Mouse (Mus musculus): ENCODE measurements at regions not wholly inside any gene's neighbourhood (a gene's known extent, or its start where the extent isn't known, plus 50 kb on each side); places are given as distances from the start of the nearest gene placed in this dataset.

- no peak overlapping the region for H3K4me2 ChIP-seq
Observed at GRCm38 (mm10) chr4:8988345-8988733, 749.5 kb upstream of the Car8 start.

GRCm38 (mm10) chr4:8987544-8988344 is 748.9 kb upstream of the Car8 start:
- H3K27me3 ChIP-seq (replicated peaks): 0 out of 2 replicates have a peak, but pooled peaks cover 5% of the 10 kb centered on the region
- no peak overlapping the region for H3K4me2 ChIP-seq
- H3K4me1 ChIP-seq: peaks cover 30% of the 10 kb centered on the region
- H3K36me3 ChIP-seq: no peaks in the 10 kb centered on the region
- WGBS: 22% methylated on average over 10 of the region's 10 CpGs
- no peaks in the 10 kb centered on the region for H3K9me3 ChIP-seq (replicated peaks)
- no peak overlapping the region for H3K4me3 ChIP-seq (replicated peaks)
- no peak overlapping the region for H3K9ac ChIP-seq (replicated peaks)
- ATAC-seq (ENCODE audit: low FRiP score): peak; percentile 27; the same call in 1 of the 2 replicates
- H3K27ac ChIP-seq (replicated peaks): no peak overlapping the region

More at GRCm38 (mm10) chr4:8988345-8988733, 749.5 kb upstream of the Car8 start:
- Histone ChIP-seq H3K9me3 (replicated peaks) (no peaks in the 10 kb centered on the region), H3K27me3 (replicated peaks) (0 out of 2 replicates have a peak, but pooled peaks cover 5% of the 10 kb centered on the region), H3K9ac (replicated peaks) (no peak overlapping the region), H3K4me1 (peaks cover 30% of the 10 kb centered on the region), H3K27ac (replicated peaks) (no peak overlapping the region), H3K4me3 (replicated peaks) (no peak overlapping the region), H3K36me3 (no peaks in the 10 kb centered on the region)
- no peak for ATAC-seq (ENCODE audit: low FRiP score)
- 40% methylated on average over 8 of the region's 8 CpGs for WGBS

GRCm38 (mm10) chr4:8986394-8987091 is 747.7 kb upstream of the Car8 start:
- H3K9ac ChIP-seq (replicated peaks): no peak overlapping the region
- peak overlapping the region; percentile 28 for H3K4me2 ChIP-seq
- peaks cover 30% of the 10 kb centered on the region for H3K4me1 ChIP-seq
- H3K27me3 ChIP-seq (replicated peaks): 0 out of 2 replicates have a peak, but pooled peaks cover 5% of the 10 kb centered on the region
- no peak overlapping the region for H3K4me3 ChIP-seq (replicated peaks)
- no peaks in the 10 kb centered on the region for H3K36me3 ChIP-seq
- no peak overlapping the region for H3K27ac ChIP-seq (replicated peaks)
- H3K9me3 ChIP-seq (replicated peaks): no peaks in the 10 kb centered on the region
- peak; percentile 43; the same call in 1 of the 2 replicates for ATAC-seq (ENCODE audit: low FRiP score)
- 16% methylated on average over 13 of the region's 13 CpGs for WGBS

- H3K27ac ChIP-seq (replicated peaks): no peak overlapping the region
- no peak overlapping the region for H3K9ac ChIP-seq (replicated peaks)
- whole genome bisulfite sequencing: 93% methylated on average over 5 of the region's 5 CpGs
- H3K9me3 ChIP-seq (replicated peaks): no peaks in the 10 kb centered on the region
- H3K4me1 ChIP-seq: peaks cover 27% of the 10 kb centered on the region
- H3K27me3 ChIP-seq (replicated peaks): 0 out of 2 replicates have a peak, but pooled peaks cover 5% of the 10 kb centered on the region
- H3K4me3 ChIP-seq (replicated peaks): no peak overlapping the region
- ATAC-seq (ENCODE audit: low FRiP score): no peak
- H3K4me2 ChIP-seq: no peak overlapping the region
- H3K36me3 ChIP-seq: no peaks in the 10 kb centered on the region
Observed at GRCm38 (mm10) chr4:8984059-8984606, 745.3 kb upstream of the Car8 start.

GRCm38 (mm10) chr4:8978949-8979348 is 740.1 kb upstream of the Car8 start:
- H3K9me3 ChIP-seq (replicated peaks): no peaks in the 10 kb centered on the region

GRCm38 (mm10) chr4:8969951-8970455 is 731.2 kb upstream of the Car8 start:
- peaks cover 6% of the 10 kb centered on the region; the same call in 1 of the 2 replicates for H3K4me1 ChIP-seq
- H3K4me3 ChIP-seq (replicated peaks): no peak overlapping the region
- H3K4me2 ChIP-seq: no peak overlapping the region
- H3K9me3 ChIP-seq (replicated peaks): 0 out of 2 replicates have a peak, but pooled peaks cover 3% of the 10 kb centered on the region
- no peaks in the 10 kb centered on the region for H3K36me3 ChIP-seq
- ATAC-seq (ENCODE audit: low FRiP score): no peak
- no peaks in the 10 kb centered on the region for H3K27me3 ChIP-seq (replicated peaks)
- WGBS: 91% methylated on average over 5 of the region's 5 CpGs
- no peak overlapping the region for H3K9ac ChIP-seq (replicated peaks)
- no peak overlapping the region for H3K27ac ChIP-seq (replicated peaks)

More at GRCm38 (mm10) chr4:8978949-8979348, 740.1 kb upstream of the Car8 start:
- no peaks in the 10 kb centered on the region for H3K27me3 ChIP-seq (replicated peaks)
- H3K4me3 ChIP-seq (replicated peaks): no peak overlapping the region
- no peak overlapping the region for H3K9ac ChIP-seq (replicated peaks)
- H3K36me3 ChIP-seq: no peaks in the 10 kb centered on the region
- ATAC-seq (ENCODE audit: low FRiP score): no peak
- 89% methylated on average over 8 of the region's 8 CpGs for WGBS
- no peaks in the 10 kb centered on the region for H3K4me1 ChIP-seq
- H3K4me2 ChIP-seq: no peak overlapping the region
- H3K27ac ChIP-seq (replicated peaks): no peak overlapping the region

- H3K9me3 ChIP-seq (replicated peaks): 0 out of 2 replicates have a peak, but pooled peaks cover 2% of the 10 kb centered on the region
- no peaks in the 10 kb centered on the region for H3K36me3 ChIP-seq
- peaks cover 6% of the 10 kb centered on the region; the same call in 1 of the 2 replicates for H3K4me1 ChIP-seq
- H3K4me3 ChIP-seq (replicated peaks): no peak overlapping the region
- no peak overlapping the region for H3K9ac ChIP-seq (replicated peaks)
- ATAC-seq (ENCODE audit: low FRiP score): no peak
- H3K27ac ChIP-seq (replicated peaks): no peak overlapping the region
- no peak overlapping the region for H3K4me2 ChIP-seq
- no peaks in the 10 kb centered on the region for H3K27me3 ChIP-seq (replicated peaks)
- 8% methylated on average over 3 of the region's 3 CpGs for WGBS
Observed at GRCm38 (mm10) chr4:8968741-8969140, 729.9 kb upstream of the Car8 start.

GRCm38 (mm10) chr4:8967986-8968385 is 729.1 kb upstream of the Car8 start:
- no peak overlapping the region for H3K4me2 ChIP-seq
- H3K27me3 ChIP-seq (replicated peaks): no peaks in the 10 kb centered on the region
- no peaks in the 10 kb centered on the region for H3K9me3 ChIP-seq (replicated peaks)
- no peak overlapping the region for H3K27ac ChIP-seq (replicated peaks)
- H3K36me3 ChIP-seq: no peaks in the 10 kb centered on the region
- H3K4me3 ChIP-seq (replicated peaks): no peak overlapping the region
- no peak overlapping the region for H3K9ac ChIP-seq (replicated peaks)
- no peak for ATAC-seq (ENCODE audit: low FRiP score)
- 68% methylated on average over 3 of the region's 3 CpGs for WGBS
- H3K4me1 ChIP-seq: peaks cover 6% of the 10 kb centered on the region; the same call in 1 of the 2 replicates

GRCm38 (mm10) chr4:8965563-8965962 is 726.7 kb upstream of the Car8 start:
- 95% methylated on average over 5 of the region's 5 CpGs for WGBS
- H3K27ac ChIP-seq (replicated peaks): no peak overlapping the region
- no peak overlapping the region for H3K4me3 ChIP-seq (replicated peaks)
- no peak overlapping the region for H3K4me2 ChIP-seq
- H3K4me1 ChIP-seq: peaks cover 6% of the 10 kb centered on the region; the same call in 1 of the 2 replicates
- no peaks in the 10 kb centered on the region for H3K9me3 ChIP-seq (replicated peaks)
- no peaks in the 10 kb centered on the region for H3K27me3 ChIP-seq (replicated peaks)
- H3K36me3 ChIP-seq: no peaks in the 10 kb centered on the region
- no peak for ATAC-seq (ENCODE audit: low FRiP score)
- no peak overlapping the region for H3K9ac ChIP-seq (replicated peaks)

- Histone ChIP-seq H3K27me3 (replicated peaks) (no peaks in the 10 kb centered on the region), H3K36me3 (no peaks in the 10 kb centered on the region), H3K9ac (replicated peaks) (no peak overlapping the region), H3K9me3 (replicated peaks) (no peaks in the 10 kb centered on the region), H3K4me1 (peaks cover 2% of the 10 kb centered on the region; the same call in 1 of the 2 replicates), H3K4me3 (replicated peaks) (no peak overlapping the region), H3K4me2 (no peak overlapping the region), H3K27ac (replicated peaks) (no peak overlapping the region)
- no peak for ATAC-seq (ENCODE audit: low FRiP score)
- WGBS: 75% methylated on average over 9 of the region's 9 CpGs
Observed at GRCm38 (mm10) chr4:8962959-8963572, 724.2 kb upstream of the Car8 start.

- WGBS: 87% methylated on average over 6 of the region's 6 CpGs
Observed at GRCm38 (mm10) chr4:8961851-8962250, 723.0 kb upstream of the Car8 start.

More at GRCm38 (mm10) chr4:8961851-8962250, 723.0 kb upstream of the Car8 start:
- no peaks in the 10 kb centered on the region for H3K36me3 ChIP-seq
- ATAC-seq (ENCODE audit: low FRiP score): no peak
- no peaks in the 10 kb centered on the region for H3K9me3 ChIP-seq (replicated peaks)
- no peak overlapping the region for H3K4me2 ChIP-seq
- no peak overlapping the region for H3K4me3 ChIP-seq (replicated peaks)
- no peak overlapping the region for H3K27ac ChIP-seq (replicated peaks)
- H3K27me3 ChIP-seq (replicated peaks): no peaks in the 10 kb centered on the region
- no peak overlapping the region for H3K9ac ChIP-seq (replicated peaks)
- H3K4me1 ChIP-seq: peaks cover 12% of the 10 kb centered on the region
